8 mouse cellular contexts compared by ENCODE assay signal in the genomic region with DNA sequence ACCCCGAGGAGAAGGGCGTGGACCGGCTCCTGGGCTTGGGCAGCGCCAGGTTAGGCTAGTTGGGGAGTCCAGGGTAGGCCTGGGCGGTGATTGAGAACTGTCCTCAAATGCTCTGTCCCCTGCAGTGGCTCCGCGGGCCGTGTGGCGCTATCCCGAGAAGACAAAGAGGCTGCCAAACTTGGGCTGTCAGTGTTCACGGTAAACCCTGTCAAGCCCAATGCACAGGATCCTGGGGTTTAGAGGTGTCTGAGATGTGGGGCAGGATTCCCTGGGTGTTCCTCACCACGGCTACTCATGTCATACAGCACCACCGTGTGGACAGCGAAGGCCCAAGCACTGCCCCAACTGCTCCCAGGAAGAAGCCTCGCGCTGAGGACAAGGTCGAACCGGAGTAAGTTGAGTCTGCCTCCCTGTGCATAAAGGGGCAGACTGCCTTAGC. TPM values are rescaled to one million over a fixed set of nuclear protein-coding genes. Genes with fewer than 3 reads are reported as not detected.
DNase-seq lines count a peak whose midpoint lies in the region; TF ChIP-seq lines count a peak whose summit lies in the region.

No protein-coding gene starts in this region.

- TF ChIP-seq CTCF in MEL (IDR thresholded peaks at IDR 0.05 in 2 of 3, conservative IDR thresholded peaks at IDR 0.05 in 1 of 3; ENCODE audit: control insufficient read depth in 1 of 3, insufficient read depth in 1 of 3, low read depth in 2 of 3, low read length in 3 of 3, poor library complexity in 1 of 3, severe bottlenecking in 1 of 3) = peak; percentile 55 to 73 (median 66)

- peak; percentile 85 for DNase-seq in MEL (ENCODE audit: low read depth, low spot score)
- peak; percentile 72 for DNase-seq in c-Kit-negative CD71-positive TER-119-positive erythroid progenitor cells, embryonic 14.5 days (ENCODE audit: low read depth, low spot score)
- DNase-seq in forebrain, embryonic 10.5 days (ENCODE audit: extremely low spot score, low spot score) = peak; percentile 68
- peak; percentile 63 to 65 for DNase-seq in heart, postnatal 36 days
- peak; percentile 71 for DNase-seq in layer of hippocampus, adult 9-11 months
- DNase-seq in lung, postnatal 36 days = peak; percentile 82
- peak; percentile 78 to 79 for DNase-seq in right cerebral cortex, postnatal 10 days (ENCODE audit: low spot score in 2 of 2)
- DNase-seq in urinary bladder, postnatal 4 days (ENCODE audit: low spot score in 2 of 2) = peak; percentile 62 to 70

- 16% methylated on average over 18 of the region's 18 CpGs for WGBS in forebrain, embryonic 10.5 days

- H3K9ac ChIP-seq in MEL (ENCODE audit: control insufficient read depth, low read depth, low read length, poor library complexity, severe bottlenecking) = peak overlapping the region; percentile 82

- H3K27me3 ChIP-seq in MEL (ENCODE audit: control insufficient read depth in 1 of 2, insufficient read depth in 2 of 2, low read length in 2 of 2) = no peaks in the 10 kb centered on the region
- H3K27me3 ChIP-seq in forebrain, embryonic 10.5 days (ENCODE audit: poor library complexity, severe bottlenecking) = no peaks in the 10 kb centered on the region

- no peak for TF ChIP-seq POLR2A in MEL (IDR thresholded peaks at IDR 0.05; ENCODE audit: control insufficient read depth in 1 of 2, insufficient read depth in 1 of 2, low read depth in 1 of 2, low read length in 2 of 2, poor library complexity in 1 of 2)

- TF ChIP-seq RAD21 in MEL (IDR thresholded peaks at IDR 0.05; ENCODE audit: low read depth, low read length) = peak; percentile 47

- H3K4me3 ChIP-seq in MEL (ENCODE audit: control insufficient read depth in 1 of 2, insufficient read depth in 1 of 2, low read depth in 2 of 2, low read length in 2 of 2) = peak overlapping the region; percentile 61 to 85
- peak overlapping the region; percentile 92 for H3K4me3 ChIP-seq in forebrain, embryonic 10.5 days

- peaks cover 2 to 15% of the 10 kb centered on the region in 2 experiments; a peak in 3 of 4 replicates for H3K4me1 ChIP-seq in MEL (ENCODE audit: control insufficient read depth in 1 of 2, insufficient read depth in 2 of 2, low read length in 2 of 2)
- H3K4me1 ChIP-seq in forebrain, embryonic 10.5 days = peaks cover 31% of the 10 kb centered on the region

- no peaks in the 10 kb centered on the region for H3K9me3 ChIP-seq in MEL (replicated peaks; ENCODE audit: insufficient read depth, low read length)
- no peaks in the 10 kb centered on the region for H3K9me3 ChIP-seq in forebrain, embryonic 10.5 days

- intact Hi-C loops in heart, postnatal 36 days (cut with DNase I) = loop anchor here (2.0 to 10.0 kb wide), 2 partner anchors 18 to 254 kb away; a partner anchor contains a TSS

- peaks cover 22% of the 10 kb centered on the region for H3K79me2 ChIP-seq in MEL (ENCODE audit: control insufficient read depth, insufficient read depth, low read length, poor library complexity)

- no peak; a peak in 1 of 4 replicates for TF ChIP-seq EP300 in MEL (IDR thresholded peaks at IDR 0.05; ENCODE audit: low read depth in 1 of 2, low read length in 2 of 2)

- H3K27ac ChIP-seq in MEL (ENCODE audit: control insufficient read depth, low read depth, low read length) = 0 out of 2 replicates have a peak overlapping the region, but pooled peaks have one; percentile 7
- peak overlapping the region; percentile 95 for H3K27ac ChIP-seq in forebrain, embryonic 10.5 days

- peaks cover 15 to 28% of the 10 kb centered on the region in 2 experiments for H3K36me3 ChIP-seq in MEL (ENCODE audit: control insufficient read depth in 1 of 2, insufficient read depth in 2 of 2, low read length in 2 of 2)
- H3K36me3 ChIP-seq in forebrain, embryonic 10.5 days (replicated peaks) = peaks cover 82% of the 10 kb centered on the region

TF ChIP-seq in MEL, 35 proteins besides CTCF, POLR2A, EP300 and RAD21:
- no peak for TF ChIP-seq ELF1 (IDR thresholded peaks at IDR 0.05; ENCODE audit: low read depth, low read length)
- TF ChIP-seq ZMIZ1 (IDR thresholded peaks at IDR 0.05; ENCODE audit: low read depth, low read length) = 0 out of 2 replicates have a peak, but pooled peaks have one; percentile 28
- no peak for TF ChIP-seq ZC3H11A (IDR thresholded peaks at IDR 0.05; ENCODE audit: low read depth, low read length)
- 0 out of 2 replicates have a peak, but pooled peaks have one; percentile 10 for TF ChIP-seq ETS1 (IDR thresholded peaks at IDR 0.05; ENCODE audit: low read depth, low read length)
- TF ChIP-seq MEF2A (IDR thresholded peaks at IDR 0.05; ENCODE audit: extremely low read depth, insufficient replicate concordance, low read depth, low read length, poor library complexity, severe bottlenecking) = no peak
- TF ChIP-seq HCFC1 (IDR thresholded peaks at IDR 0.05; ENCODE audit: low read depth, low read length) = no peak
- TF ChIP-seq POLR2AphosphoS5 (IDR thresholded peaks at IDR 0.05; ENCODE audit: borderline replicate concordance, low read depth, low read length) = no peak
- no peak for TF ChIP-seq UBTF (IDR thresholded peaks at IDR 0.05; ENCODE audit: borderline replicate concordance, insufficient read depth, low read depth, low read length)
- TF ChIP-seq NRF1 (IDR thresholded peaks at IDR 0.05; ENCODE audit: insufficient read depth, low read depth, low read length, poor library complexity, severe bottlenecking) = peak; percentile 37; the same call in 1 of the 2 replicates
- TF ChIP-seq NELFE (IDR thresholded peaks at IDR 0.05; ENCODE audit: low read depth, low read length) = no peak
- TF ChIP-seq TAL1 (IDR thresholded peaks at IDR 0.05; ENCODE audit: low read length) = no peak
- peak; percentile 49; the same call in 1 of the 2 replicates for TF ChIP-seq MAX (IDR thresholded peaks at IDR 0.05; ENCODE audit: low read length)
- TF ChIP-seq SMC3 (IDR thresholded peaks at IDR 0.05; ENCODE audit: low read depth, low read length) = peak; percentile 59
- peak; percentile 60; the same call in 1 of the 2 replicates for TF ChIP-seq MXI1 (IDR thresholded peaks at IDR 0.05; ENCODE audit: low read depth, low read length)
- no peak for TF ChIP-seq GABPA (IDR thresholded peaks at IDR 0.05; ENCODE audit: low read depth, low read length)
- no peak for TF ChIP-seq JUND (IDR thresholded peaks at IDR 0.05; ENCODE audit: low read depth, low read length)
- 0 out of 2 replicates have a peak, but pooled peaks have one; percentile 64 for TF ChIP-seq SIN3A (IDR thresholded peaks at IDR 0.05; ENCODE audit: low read length)
- TF ChIP-seq ZKSCAN1 (IDR thresholded peaks at IDR 0.05; ENCODE audit: low read depth, low read length) = no peak
- no peak for TF ChIP-seq E2F4 (IDR thresholded peaks at IDR 0.05; ENCODE audit: borderline replicate concordance, low read depth, low read length)
- no peak for TF ChIP-seq ZNF384 (IDR thresholded peaks at IDR 0.05; ENCODE audit: low read depth, low read length)

RNA-seq across cellular contexts. Expression of a gene that starts 0.9 kb away (rescaled TPM):
- 29.7 and 35.5 TPM in 2 replicates for total RNA-seq in MEL (2012; rRNA removed)
- polyA plus RNA-seq in MEL (2012; ENCODE audit: insufficient read depth in 1 of 2, insufficient read length in 2 of 2, low read depth in 1 of 2, low replicate concordance in 2 of 2, missing spikeins in 1 of 2) = 10 to 100 TPM in 1 of 2 experiments, not detected in 1; 59.8 TPM
- polyA plus RNA-seq in forebrain, embryonic 10.5 days (2016; fragmentation: Nextera tagmentation; extraction: Ambion mirVana) = 44.8 and 46.8 TPM in 2 replicates
- total RNA-seq in heart, postnatal 36 days (2021) = 1 to 10 TPM; 9.2 to 9.5 TPM

RNA-seq across cellular contexts. Expression of a gene that starts 6.7 kb away (rescaled TPM):
- 75.0 and 75.5 TPM in 2 replicates for total RNA-seq in MEL (2012; rRNA removed)
- 10 to 100 TPM in 1 of 2 experiments, not detected in 1; 68.5 TPM for polyA plus RNA-seq in MEL (2012; ENCODE audit: insufficient read depth in 1 of 2, insufficient read length in 2 of 2, low read depth in 1 of 2, low replicate concordance in 2 of 2, missing spikeins in 1 of 2)
- polyA plus RNA-seq in forebrain, embryonic 10.5 days (2016; fragmentation: Nextera tagmentation; extraction: Ambion mirVana) = 123 and 130 TPM in 2 replicates
- 100 to 1,000 TPM; 110 to 125 TPM for total RNA-seq in heart, postnatal 36 days (2021)

RNA-seq across cellular contexts. Expression of a gene that starts 17.0 kb away (rescaled TPM):
- 249 and 295 TPM in 2 replicates for total RNA-seq in MEL (2012; rRNA removed)
- 100 to 1,000 TPM in 1 of 2 experiments, not detected in 1; 215 TPM for polyA plus RNA-seq in MEL (2012; ENCODE audit: insufficient read depth in 1 of 2, insufficient read length in 2 of 2, low read depth in 1 of 2, low replicate concordance in 2 of 2, missing spikeins in 1 of 2)
- polyA plus RNA-seq in forebrain, embryonic 10.5 days (2016; fragmentation: Nextera tagmentation; extraction: Ambion mirVana) = 129 and 135 TPM in 2 replicates
- 100 to 1,000 TPM in 1 of 2 experiments, 10 to 100 TPM in 1; 88.3 to 117 TPM for total RNA-seq in heart, postnatal 36 days (2021)

RNA-seq across cellular contexts. Expression of a gene that starts 19.0 kb away (rescaled TPM):
- 541 and 555 TPM in 2 replicates for total RNA-seq in MEL (2012; rRNA removed)
- 100 to 1,000 TPM in 1 of 2 experiments, not detected in 1; 617 TPM for polyA plus RNA-seq in MEL (2012; ENCODE audit: insufficient read depth in 1 of 2, insufficient read length in 2 of 2, low read depth in 1 of 2, low replicate concordance in 2 of 2, missing spikeins in 1 of 2)
- 613 and 629 TPM in 2 replicates for polyA plus RNA-seq in forebrain, embryonic 10.5 days (2016; fragmentation: Nextera tagmentation; extraction: Ambion mirVana)
- 100 to 1,000 TPM; 257 TPM for total RNA-seq in heart, postnatal 36 days (2021)

RNA-seq across cellular contexts. Expression of a gene that starts 26.0 kb away (rescaled TPM):
- 0.08 TPM in 1 of 2 replicates, not detected in the other for total RNA-seq in MEL (2012; rRNA removed)
- polyA plus RNA-seq in MEL (2012; ENCODE audit: insufficient read depth in 1 of 2, insufficient read length in 2 of 2, low read depth in 1 of 2, low replicate concordance in 2 of 2, missing spikeins in 1 of 2) = under 1 TPM in 1 of 2 experiments, not detected in 1; 0.07 TPM
- not detected in 2 replicates for polyA plus RNA-seq in forebrain, embryonic 10.5 days (2016; fragmentation: Nextera tagmentation; extraction: Ambion mirVana)
- total RNA-seq in heart, postnatal 36 days (2021) = 1 to 10 TPM in 1 of 2 experiments, under 1 TPM in 1; 0.97 to 1.0 TPM

Comparison
In these comparisons a context has a peak if more than half of its experiments do, and no peak if none do; other contexts are left out.
1. Peak in every context shown above with its lines: DNase-seq, H3K4me3 ChIP-seq and H3K27ac ChIP-seq.